Mouse (Mus musculus) E14TG2a.4 (cell line): ENCODE results near the gene Atp2a3.
A peak's percentile ranks its signal among the peaks of the same experiment; 100 is the strongest.

Source experiments
- H3K27me3 ChIP-seq: 2 replicates; pipeline ENCODE4 v1.6.1; 2014; ENCODE audit warnings: low read length, control low read depth; ENCODE audit not compliant: insufficient read depth
- H3K36me3 ChIP-seq: 2 replicates; pipeline ENCODE4 v1.6.1; 2014; ENCODE audit warnings: low read length, control low read depth; ENCODE audit not compliant: insufficient read depth
- H3K4me1 ChIP-seq: replicated peaks from 2 replicates; pipeline ENCODE4 v1.6.1; 2014; ENCODE audit warnings: low read depth, low read length, control low read depth
- H3K4me3 ChIP-seq: replicated peaks from 2 replicates; pipeline ENCODE4 v1.5.1; 2014; ENCODE audit warnings: mild to moderate bottlenecking, low read length
- H3K9me3 ChIP-seq: 2 replicates; pipeline ENCODE4 v1.6.1; 2014; ENCODE audit warnings: low read length, control low read depth
- CTCF ChIP-seq: conservative IDR thresholded peaks from 2 replicates; pipeline ENCODE4 v1.5.1; 2014; ENCODE audit warnings: low read length
- NANOG ChIP-seq: IDR thresholded peaks from 2 replicates; pipeline ENCODE4 v1.6.1; 2014; ENCODE audit warnings: borderline replicate concordance, low read length, mixed read lengths
- POU5F1 ChIP-seq: IDR thresholded peaks from 2 replicates; pipeline ENCODE4 v1.6.1; 2014; ENCODE audit warnings: low read length, borderline replicate concordance

The Atp2a3 gene

GRCm38 (mm10) chr11:72961072-72961980 is at the start of gene Atp2a3:
Atp2a3 (plus strand) TSS chr11:72961169.
- no peaks in the 10 kb centered on the region for H3K36me3 ChIP-seq
- TF ChIP-seq POU5F1: no peak
- TF ChIP-seq NANOG: no peak
- no peak for TF ChIP-seq CTCF
- H3K9me3 ChIP-seq: no peaks in the 10 kb centered on the region

DNA sequence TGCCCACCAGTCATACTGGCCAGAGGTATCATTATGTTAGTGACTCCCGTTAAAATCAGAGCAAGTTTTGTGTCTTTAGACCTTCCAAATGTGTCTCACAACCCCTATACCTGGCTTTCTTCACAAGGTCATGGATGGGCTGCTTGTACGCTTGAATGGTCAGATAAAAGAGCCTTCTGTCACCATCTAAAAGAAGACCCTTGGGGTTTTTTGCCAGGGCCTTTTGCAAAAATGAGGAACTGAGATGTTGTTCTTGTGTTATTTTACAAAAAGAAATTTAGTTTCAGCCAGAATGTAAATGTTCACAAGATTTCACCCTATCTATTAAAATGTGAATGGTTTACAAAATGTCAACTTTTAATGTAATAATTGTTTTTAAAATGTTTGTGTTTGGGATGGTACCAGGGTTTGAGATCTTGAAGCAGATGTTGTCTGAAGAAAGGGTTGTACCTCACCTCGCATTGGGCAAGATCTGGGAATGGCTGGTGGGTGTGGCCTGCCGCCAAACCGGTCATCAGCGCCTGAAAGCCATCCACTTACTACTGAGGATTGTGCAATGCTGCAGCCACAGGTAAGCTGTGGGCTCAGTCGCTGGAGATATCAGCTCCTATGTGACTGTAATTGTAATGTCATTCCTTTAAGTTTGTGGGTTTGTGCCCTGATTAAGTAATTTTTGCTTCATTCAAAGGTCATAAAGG is 43.5 kb upstream of the Atp2a3 start:
- Histone ChIP-seq H3K4me1 (no peaks in the 10 kb centered on the region), H3K36me3 (peaks cover 76% of the 10 kb centered on the region), H3K27me3 (no peaks in the 10 kb centered on the region), H3K4me3 (no peak overlapping the region), H3K9me3 (no peaks in the 10 kb centered on the region)
- no peak for TF ChIP-seq CTCF
- no peak for TF ChIP-seq POU5F1
- TF ChIP-seq NANOG: no peak

More at GRCm38 (mm10) chr11:72961072-72961980, at the start of gene Atp2a3:
- Histone ChIP-seq H3K4me3 (peak within 1 kb of the TSS; percentile 82), H3K27me3 (peaks cover 57% of the 10 kb centered on the region), H3K4me1 (peaks cover 69% of the 10 kb centered on the region)

DNA sequence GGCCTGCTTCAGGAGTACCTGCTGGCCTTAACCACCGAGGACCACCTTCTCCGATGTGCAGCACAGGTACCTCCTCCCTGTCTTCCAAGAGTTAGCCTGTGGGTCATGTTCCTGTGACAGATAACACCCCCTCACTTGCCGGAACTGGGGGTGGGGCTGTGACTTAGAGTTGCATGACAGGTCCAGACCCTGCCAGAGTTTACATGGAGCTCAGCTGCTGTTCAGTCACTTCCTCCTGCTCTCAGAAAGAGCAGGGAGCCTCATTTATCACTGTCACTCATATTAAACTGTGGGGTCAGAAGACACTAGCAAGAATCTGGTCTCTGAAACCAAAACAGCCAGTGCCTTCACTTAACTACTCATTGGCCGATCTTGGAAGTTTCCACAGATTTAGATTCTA is 37.9 kb upstream of the Atp2a3 start:
- Histone ChIP-seq H3K4me3 (no peak overlapping the region), H3K9me3 (no peaks in the 10 kb centered on the region), H3K4me1 (peaks cover 20% of the 10 kb centered on the region), H3K27me3 (no peaks in the 10 kb centered on the region), H3K36me3 (peaks cover 57% of the 10 kb centered on the region)
- TF ChIP-seq POU5F1 (no peak), CTCF (no peak), NANOG (no peak)

- no peak for TF ChIP-seq CTCF
- no peak for TF ChIP-seq POU5F1
- no peak for TF ChIP-seq NANOG
- H3K4me3 ChIP-seq: no peak overlapping the region
- no peaks in the 10 kb centered on the region for H3K27me3 ChIP-seq
- peaks cover 20% of the 10 kb centered on the region for H3K4me1 ChIP-seq
- no peaks in the 10 kb centered on the region for H3K9me3 ChIP-seq
- peaks cover 45% of the 10 kb centered on the region for H3K36me3 ChIP-seq
These were observed 36.5 kb upstream of the Atp2a3 start for GRCm38 (mm10) chr11:72924458-72924857.

- no peak for TF ChIP-seq NANOG
- peaks cover 44% of the 10 kb centered on the region for H3K36me3 ChIP-seq
- H3K4me1 ChIP-seq: peaks cover 20% of the 10 kb centered on the region
- H3K9me3 ChIP-seq: no peaks in the 10 kb centered on the region
- H3K4me3 ChIP-seq: no peak overlapping the region
- H3K27me3 ChIP-seq: no peaks in the 10 kb centered on the region
These were observed 35.9 kb upstream of the Atp2a3 start for GRCm38 (mm10) chr11:72925067-72925466.

- Histone ChIP-seq H3K4me3 (no peak overlapping the region), H3K36me3 (peaks cover 39% of the 10 kb centered on the region), H3K4me1 (peaks cover 20% of the 10 kb centered on the region), H3K9me3 (no peaks in the 10 kb centered on the region), H3K27me3 (no peaks in the 10 kb centered on the region)
- TF ChIP-seq POU5F1 (no peak), NANOG (no peak), CTCF (peak; percentile 98)
These were observed 34.6 kb upstream of the Atp2a3 start for GRCm38 (mm10) chr11:72926226-72926890.

GRCm38 (mm10) chr11:72928516-72928915 is 32.5 kb upstream of the Atp2a3 start:
- TF ChIP-seq CTCF: no peak
- no peak for TF ChIP-seq POU5F1
- no peak for TF ChIP-seq NANOG
- no peaks in the 10 kb centered on the region for H3K9me3 ChIP-seq
- H3K4me1 ChIP-seq: peaks cover 20% of the 10 kb centered on the region
- H3K4me3 ChIP-seq: no peak overlapping the region
- no peaks in the 10 kb centered on the region for H3K27me3 ChIP-seq
- H3K36me3 ChIP-seq: peaks cover 23% of the 10 kb centered on the region
